Mouse (Mus musculus) activated CD4-positive, CD25-positive, alpha-beta regulatory T cell, adult 9 weeks (primary cell): ENCODE measurements around the gene Gm21800. TPM values are rescaled to one million over a fixed set of nuclear protein-coding genes. Genes with fewer than 3 reads are reported as not detected.

Source experiments
- polyA plus RNA-seq: library from polyadenylated mRNA; unstranded; fragments of 100-300 nt; shearing (Covaris generic); gene quantifications from one replicate; pipeline ENCODE4 v1.2.1, GENCODE M21; 2017

Gene Gm21800
- not detected for polyA plus RNA-seq

DNA sequence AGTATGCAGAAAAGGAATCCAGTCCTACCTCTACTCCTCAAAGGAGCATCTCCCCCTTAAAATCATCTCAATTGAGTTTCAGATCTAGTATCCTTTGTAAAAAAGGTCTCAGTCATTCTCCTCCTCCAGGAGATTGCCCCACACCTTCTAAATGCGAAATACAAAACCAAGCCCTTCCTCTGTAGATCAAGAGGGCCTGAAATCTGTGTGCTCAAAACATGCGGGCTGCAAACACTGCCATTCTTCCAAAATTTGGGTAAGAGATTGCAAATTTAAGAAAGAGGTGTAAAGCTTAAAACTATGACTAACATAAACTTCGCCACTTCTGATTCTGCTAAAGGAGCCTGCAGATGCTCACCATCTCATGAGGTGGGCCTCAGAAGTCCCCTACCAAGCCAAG, at the start of gene Gm21800:
Gene Gm21800 (plus strand): TSS at position 301 of the 400 bp plus-strand sequence.

